ENCODE assay signal across 10 mouse cellular contexts in genomic region chr2:32566536-32567063, GRCm38 (mm10). TPM values are rescaled to one million over a fixed set of nuclear protein-coding genes. Genes with fewer than 3 reads are reported as not detected.
DNase-seq lines count a peak whose midpoint lies in the region; TF ChIP-seq lines count a peak whose summit lies in the region.
"Had no signal": no experiment of that assay in that cellular context is flagged by ENCODE, and none has a peak within 500 bp of the region (broad histone marks: within the 10 kb centered on the region; RNA-seq: fewer than 3 reads in every experiment).

No protein-coding gene starts in this region.

- no peaks in the 10 kb centered on the region for H3K9me3 ChIP-seq in MEL (replicated peaks; ENCODE audit: insufficient read depth, low read length)
- H3K9me3 ChIP-seq: embryonic facial prominence, embryonic 15.5 days had no signal

- H3K27ac ChIP-seq in MEL (ENCODE audit: control insufficient read depth, low read depth, low read length) = no peak overlapping the region
- H3K27ac ChIP-seq in testis, adult 2 months (ENCODE audit: control insufficient read depth, insufficient read depth, low read depth, low read length) = no peak overlapping the region
- H3K27ac ChIP-seq: embryonic facial prominence, embryonic 15.5 days; macrophage had no signal

- peak; percentile 98 for TF ChIP-seq RAD21 in MEL (IDR thresholded peaks at IDR 0.05; ENCODE audit: low read depth, low read length)

- no peak for TF ChIP-seq POLR2A in MEL (IDR thresholded peaks at IDR 0.05; ENCODE audit: control insufficient read depth in 1 of 2, insufficient read depth in 1 of 2, low read depth in 1 of 2, low read length in 2 of 2, poor library complexity in 1 of 2)
- no peak for TF ChIP-seq POLR2A in testis, adult 2 months (IDR thresholded peaks at IDR 0.05; ENCODE audit: control insufficient read depth, low read depth, low read length)

- peak; percentile 70 for DNase-seq in layer of hippocampus, adult 11-12 months (ENCODE audit: low spot score)
- no peak for DNase-seq in layer of hippocampus, adult 9-11 months
- DNase-seq in MEL (ENCODE audit: low read depth, low spot score) = peak; percentile 84
- peak; percentile 83 for DNase-seq in cerebellum, adult 9-10 months
- peak; percentile 54 for DNase-seq in gastrocnemius, postnatal 25 days
- peak; percentile 77 for DNase-seq in kidney, postnatal 14 days
- DNase-seq in lung, postnatal 25 days (ENCODE audit: low spot score) = peak; percentile 82

- peaks cover under 1 to 3% of the 10 kb centered on the region in 2 experiments; a peak in 2 of 4 replicates for H3K4me1 ChIP-seq in MEL (ENCODE audit: control insufficient read depth in 1 of 2, insufficient read depth in 2 of 2, low read length in 2 of 2)
- peaks cover 4% of the 10 kb centered on the region for H3K4me1 ChIP-seq in testis, adult 2 months (ENCODE audit: control insufficient read depth, insufficient read depth, low read length)

- H3K79me2 ChIP-seq in MEL (ENCODE audit: control insufficient read depth, insufficient read depth, low read length, poor library complexity) = peaks cover 9% of the 10 kb centered on the region

- no peak for TF ChIP-seq EP300 in MEL (IDR thresholded peaks at IDR 0.05; ENCODE audit: low read depth in 1 of 2, low read length in 2 of 2)

- peaks cover 0 to 2% of the 10 kb centered on the region in 2 experiments; a peak in 1 of 4 replicates for H3K36me3 ChIP-seq in MEL (ENCODE audit: control insufficient read depth in 1 of 2, insufficient read depth in 2 of 2, low read length in 2 of 2)
- H3K36me3 ChIP-seq in testis, adult 2 months (ENCODE audit: control insufficient read depth, insufficient read depth, low read length) = no peaks in the 10 kb centered on the region

- peak; percentile 77 to 98 (median 94) for TF ChIP-seq CTCF in MEL (IDR thresholded peaks at IDR 0.05 in 2 of 3, conservative IDR thresholded peaks at IDR 0.05 in 1 of 3; ENCODE audit: control insufficient read depth in 1 of 3, insufficient read depth in 1 of 3, low read depth in 2 of 3, low read length in 3 of 3, poor library complexity in 1 of 3, severe bottlenecking in 1 of 3)
- peak; percentile 69; the same call in 1 of the 2 replicates for TF ChIP-seq CTCF in testis, adult 2 months (IDR thresholded peaks at IDR 0.05; ENCODE audit: control insufficient read depth, insufficient read depth, insufficient replicate concordance, low read depth, low read length)

- no peak overlapping the region for H3K9ac ChIP-seq in MEL (ENCODE audit: control insufficient read depth, low read depth, low read length, poor library complexity, severe bottlenecking)
- H3K9ac ChIP-seq: embryonic facial prominence, embryonic 15.5 days had no signal

- no peaks in the 10 kb centered on the region for H3K27me3 ChIP-seq in MEL (ENCODE audit: control insufficient read depth in 1 of 2, insufficient read depth in 2 of 2, low read length in 2 of 2)
- no peaks in the 10 kb centered on the region for H3K27me3 ChIP-seq in testis, adult 2 months (ENCODE audit: control insufficient read depth, insufficient read depth, low read length)
- H3K27me3 ChIP-seq: embryonic facial prominence, embryonic 15.5 days had no signal

- no peak overlapping the region for H3K4me3 ChIP-seq in MEL (ENCODE audit: control insufficient read depth in 1 of 2, insufficient read depth in 1 of 2, low read depth in 2 of 2, low read length in 2 of 2)
- H3K4me3 ChIP-seq in testis, adult 2 months (ENCODE audit: control insufficient read depth, low read depth, low read length) = no peak overlapping the region
- H3K4me3 ChIP-seq: embryonic facial prominence, embryonic 15.5 days had no signal

TF ChIP-seq in MEL, 35 proteins besides CTCF, POLR2A, EP300 and RAD21:
- TF ChIP-seq SMC3 (IDR thresholded peaks at IDR 0.05; ENCODE audit: low read depth, low read length) = peak; percentile 89
- TF ChIP-seq ZC3H11A (IDR thresholded peaks at IDR 0.05; ENCODE audit: low read depth, low read length) = peak; percentile 94
- TF ChIP-seq MYB (IDR thresholded peaks at IDR 0.05; ENCODE audit: low read depth, low read length) = no peak

RNA-seq across cellular contexts. Expression of gene Dpm2, which starts 4.1 kb away (rescaled TPM):
- 39.5 and 45.8 TPM in 2 replicates for total RNA-seq in MEL (2012; rRNA removed)
- 100 to 1,000 TPM in 1 of 2 experiments, not detected in 1; 109 TPM for polyA plus RNA-seq in MEL (2012; ENCODE audit: insufficient read depth in 1 of 2, insufficient read length in 2 of 2, low read depth in 1 of 2, low replicate concordance in 2 of 2, missing spikeins in 1 of 2)
- total RNA-seq in gastrocnemius, postnatal 25 days (2021) = 10 to 100 TPM; 11.7 to 12.6 TPM
- polyA plus RNA-seq in testis, adult 2 months (2012; rRNA removed) = 100 and 110 TPM in 2 replicates

RNA-seq across cellular contexts. Expression of gene Pip5kl1, which starts 8.0 kb away (rescaled TPM):
- total RNA-seq in MEL (2012; rRNA removed) = 0.56 and 0.58 TPM in 2 replicates
- under 1 TPM in 1 of 2 experiments, not detected in 1; 0.22 TPM for polyA plus RNA-seq in MEL (2012; ENCODE audit: insufficient read depth in 1 of 2, insufficient read length in 2 of 2, low read depth in 1 of 2, low replicate concordance in 2 of 2, missing spikeins in 1 of 2)
- total RNA-seq in gastrocnemius, postnatal 25 days (2021) = not detected
- 39.7 and 47.8 TPM in 2 replicates for polyA plus RNA-seq in testis, adult 2 months (2012; rRNA removed)
- polyA plus RNA-seq: macrophage had no signal

RNA-seq across cellular contexts. Expression of gene 9430097D07Rik, which starts 8.9 kb away (rescaled TPM):
- total RNA-seq in MEL (2012; rRNA removed) = 0.12 and 0.13 TPM in 2 replicates
- polyA plus RNA-seq in MEL (2012; ENCODE audit: insufficient read depth in 1 of 2, insufficient read length in 2 of 2, low read depth in 1 of 2, low replicate concordance in 2 of 2, missing spikeins in 1 of 2) = under 1 TPM in 1 of 2 experiments, not detected in 1; 0.11 TPM
- total RNA-seq in gastrocnemius, postnatal 25 days (2021) = not detected
- 2.2 and 2.3 TPM in 2 replicates for polyA plus RNA-seq in testis, adult 2 months (2012; rRNA removed)
- polyA plus RNA-seq: macrophage had no signal

RNA-seq across cellular contexts. Expression of gene St6galnac4, which starts 20.3 kb away (rescaled TPM):
- total RNA-seq in MEL (2012; rRNA removed) = 44.3 and 58.3 TPM in 2 replicates
- 100 to 1,000 TPM in 1 of 2 experiments, not detected in 1; 109 TPM for polyA plus RNA-seq in MEL (2012; ENCODE audit: insufficient read depth in 1 of 2, insufficient read length in 2 of 2, low read depth in 1 of 2, low replicate concordance in 2 of 2, missing spikeins in 1 of 2)
- total RNA-seq in gastrocnemius, postnatal 25 days (2021) = 10 to 100 TPM; 24.6 to 29.2 TPM
- polyA plus RNA-seq in testis, adult 2 months (2012; rRNA removed) = 1.4 and 1.6 TPM in 2 replicates

RNA-seq across cellular contexts. Expression of gene Fam102a, which starts 31.5 kb away (rescaled TPM):
- 1.5 and 2.4 TPM in 2 replicates for total RNA-seq in MEL (2012; rRNA removed)
- polyA plus RNA-seq in MEL (2012; ENCODE audit: insufficient read depth in 1 of 2, insufficient read length in 2 of 2, low read depth in 1 of 2, low replicate concordance in 2 of 2, missing spikeins in 1 of 2) = 1 to 10 TPM in 1 of 2 experiments, not detected in 1; 1.8 TPM
- 1 to 10 TPM; 2.4 to 2.9 TPM for total RNA-seq in gastrocnemius, postnatal 25 days (2021)
- 15.4 and 17.6 TPM in 2 replicates for polyA plus RNA-seq in testis, adult 2 months (2012; rRNA removed)
